Mouse (Mus musculus) liver, embryonic 12.5 days (tissue): ENCODE results near the gene Rapgef4. TPM values are rescaled to one million over a fixed set of nuclear protein-coding genes. Genes with fewer than 3 reads are reported as not detected.

Experiments
- ATAC-seq: fragments of 200-750 bp; cut with Nextera tagmentation; 2 replicates; pipeline ENCODE4 v1.8.0; 2017; ENCODE audit warnings: moderate number of reproducible peaks, mild to moderate bottlenecking, moderate library complexity
- H3K27ac ChIP-seq: fragments of 300-500 bp; sonication (generic); 2 replicates; pipeline ENCODE4 v1.5.1; 2016; ENCODE audit warnings: mild to moderate bottlenecking
- H3K27me3 ChIP-seq: fragments of 300-500 bp; sonication (generic); replicated peaks from 2 replicates; pipeline ENCODE4 v1.6.1; 2016; ENCODE audit warnings: mild to moderate bottlenecking, moderate library complexity
- H3K36me3 ChIP-seq: fragments of 300-500 bp; sonication (generic); 2 replicates; pipeline ENCODE4 v1.6.1; 2016; ENCODE audit warnings: mild to moderate bottlenecking, moderate library complexity
- H3K4me1 ChIP-seq: fragments of 300-500 bp; sonication (generic); 2 replicates; pipeline ENCODE4 v1.6.1; 2016
- H3K4me2 ChIP-seq: fragments of 300-500 bp; sonication (generic); 2 replicates; pipeline ENCODE4 v1.6.1; 2016; ENCODE audit warnings: mild to moderate bottlenecking, moderate library complexity
- H3K4me3 ChIP-seq: fragments of 300-500 bp; sonication (generic); 2 replicates; pipeline ENCODE4 v1.5.1; 2016; ENCODE audit warnings: mild to moderate bottlenecking, moderate library complexity
- H3K9ac ChIP-seq: fragments of 300-500 bp; sonication (generic); 2 replicates; pipeline ENCODE4 v1.6.1; 2016; ENCODE audit warnings: mild to moderate bottlenecking, moderate library complexity
- H3K9me3 ChIP-seq: fragments of 300-500 bp; sonication (generic); replicated peaks from 2 replicates; pipeline ENCODE4 v1.6.1; 2016; ENCODE audit warnings: mild to moderate bottlenecking, moderate library complexity
- WGBS: fragments of 180-500 bp; shearing (Covaris S2); methylation state at CpG from one replicate; pipeline ENCODE4 v1.1.7; 2016; ENCODE audit not compliant: insufficient replicate concordance; 5-methylcytosine and 5-hydroxymethylcytosine counted together
- polyA plus RNA-seq: library from polyadenylated mRNA; unstranded; fragments of >200 nt; fragmentation: Nextera tagmentation; extraction: Ambion mirVana; gene quantifications from 2 replicates; pipeline ENCODE4 v1.2.1, GENCODE M21; 2016

The Rapgef4 gene
- polyA plus RNA-seq, 1 experiment from 2014 or later, result 3.6 TPM

DNA sequence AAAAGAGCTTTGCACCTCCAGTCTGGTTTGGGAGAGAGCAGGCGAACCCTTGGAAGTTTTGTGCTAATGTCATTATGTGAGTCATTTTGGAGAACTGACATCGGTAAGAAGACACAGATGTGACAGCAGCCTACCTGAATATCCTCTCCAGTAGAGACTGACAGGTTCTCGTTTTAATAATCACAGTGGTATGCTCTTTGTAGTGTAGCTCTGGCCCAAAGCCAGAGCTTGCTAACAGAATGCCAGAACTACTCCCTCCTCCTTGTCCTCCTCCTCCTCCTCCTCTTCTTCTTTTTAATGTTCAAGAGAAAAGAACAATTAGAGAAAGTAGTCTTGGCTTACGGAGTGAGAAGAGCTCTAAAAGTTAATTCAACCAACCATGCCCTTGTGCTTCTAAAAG lies 272.8 kb downstream of the Rapgef4 start:
- H3K36me3 ChIP-seq, result no peaks in the 10 kb centered on the region
- no peaks in the 10 kb centered on the region for H3K9me3 ChIP-seq
- no peak for ATAC-seq
- no peak overlapping the region for H3K27ac ChIP-seq
- no peak overlapping the region for H3K4me2 ChIP-seq
- H3K9ac ChIP-seq, result no peak overlapping the region
- H3K4me1 ChIP-seq, result no peaks in the 10 kb centered on the region
- 66% methylated on average over 4 of the region's 4 CpGs for WGBS
- H3K27me3 ChIP-seq, result no peaks in the 10 kb centered on the region
- H3K4me3 ChIP-seq, result no peak overlapping the region

DNA sequence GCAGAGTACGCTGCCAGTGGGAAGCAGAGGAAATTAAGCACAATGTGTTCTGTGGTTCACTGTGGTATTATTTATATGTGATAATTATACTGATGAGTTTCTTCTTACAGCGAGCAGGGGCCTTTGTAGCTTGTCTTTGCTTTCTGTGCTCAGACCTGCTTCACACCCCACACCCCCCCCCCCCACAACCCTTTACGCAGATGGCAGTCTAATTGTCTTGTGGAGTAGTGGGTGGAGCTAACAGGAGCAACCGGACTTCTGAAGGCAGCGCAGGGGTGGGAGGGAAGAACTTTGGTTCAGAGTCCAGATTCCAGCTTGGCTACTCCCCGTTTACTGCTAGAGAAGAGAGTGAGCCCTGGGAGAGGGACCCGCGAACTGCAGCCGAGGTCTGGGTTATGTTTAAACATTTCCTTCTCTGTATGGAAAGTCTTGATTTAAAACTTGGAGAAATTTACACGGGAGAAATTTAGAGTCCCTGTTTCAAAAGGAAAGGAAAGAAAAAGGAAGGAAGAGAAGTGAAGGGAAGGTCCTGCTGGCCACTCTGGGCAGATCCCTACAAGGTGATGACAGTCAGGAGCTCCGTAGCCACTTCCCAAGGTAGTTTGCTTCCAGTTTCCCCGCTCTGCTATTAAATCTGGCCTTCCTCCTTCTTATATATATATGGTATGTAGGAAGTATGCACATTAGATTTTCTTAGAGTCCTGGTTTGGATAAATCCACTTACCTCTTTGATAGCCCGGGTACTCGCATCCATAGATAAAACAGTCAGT lies 274.0 kb downstream of the Rapgef4 start:
- H3K27ac ChIP-seq, result no peak overlapping the region
- H3K4me3 ChIP-seq, result no peak overlapping the region
- no peaks in the 10 kb centered on the region for H3K27me3 ChIP-seq
- no peaks in the 10 kb centered on the region for H3K36me3 ChIP-seq
- H3K9me3 ChIP-seq, result no peaks in the 10 kb centered on the region
- WGBS, result 46% methylated on average over 14 of the region's 14 CpGs
- H3K4me1 ChIP-seq, result no peaks in the 10 kb centered on the region
- H3K4me2 ChIP-seq, result peak overlapping the region; percentile 29
- H3K9ac ChIP-seq, result no peak overlapping the region
- ATAC-seq, result no peak

DNA sequence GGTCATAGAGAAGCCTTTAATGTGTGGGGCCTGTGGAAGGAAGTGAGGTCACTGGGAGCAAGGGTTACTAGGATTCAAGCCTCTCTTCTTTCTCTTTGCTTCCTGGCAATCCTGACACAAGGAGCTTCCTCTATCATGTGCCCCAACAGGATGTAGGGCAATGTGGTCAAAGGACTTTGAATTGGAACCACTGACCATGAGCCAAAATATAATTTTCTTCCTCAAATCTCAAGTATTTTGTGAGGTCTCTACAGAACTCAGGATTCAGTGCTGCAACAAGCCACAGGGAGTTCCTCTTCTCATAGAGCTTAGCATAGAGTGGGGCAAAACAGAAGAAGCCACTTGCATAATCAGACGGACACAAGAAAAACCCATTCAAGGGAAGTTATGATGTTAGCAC lies 279.7 kb downstream of the Rapgef4 start:
- no peak overlapping the region for H3K27ac ChIP-seq
- ATAC-seq, result no peak
- 51% methylated on average over 1 of the region's 1 CpGs for WGBS

DNA sequence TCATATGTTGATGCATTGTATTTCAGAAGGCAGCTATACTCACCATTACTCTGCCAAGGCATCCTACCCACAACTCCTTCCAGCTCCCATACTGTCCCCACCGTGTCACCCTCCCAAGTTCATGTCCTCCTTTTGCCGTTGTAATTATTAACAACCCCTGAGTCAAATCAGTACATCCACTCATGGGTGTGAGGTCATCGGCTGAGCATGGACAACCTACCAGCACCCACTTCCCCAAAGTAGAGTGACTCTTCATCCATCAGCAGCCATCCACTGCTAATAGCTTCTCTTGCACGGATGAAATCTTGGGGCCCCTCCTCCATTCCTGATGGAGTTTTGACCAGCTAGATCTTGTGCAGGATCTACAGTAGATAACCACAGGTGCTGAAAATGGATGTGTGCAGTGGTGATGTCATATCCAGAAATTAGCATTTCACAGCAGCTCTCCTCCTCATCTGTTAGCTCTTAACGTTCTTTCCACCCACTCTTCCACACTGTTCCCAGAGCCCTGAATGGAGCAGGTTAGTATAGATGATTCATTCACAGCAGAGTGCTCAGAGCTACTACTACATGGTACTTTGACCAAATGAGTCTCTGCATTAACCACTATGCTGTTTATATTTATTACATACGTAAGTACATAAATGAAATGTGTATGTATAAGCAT lies 281.9 kb downstream of the Rapgef4 start:
- H3K27ac ChIP-seq, result no peak overlapping the region
- WGBS, result 65% methylated on average over 6 of the region's 6 CpGs
- no peak overlapping the region for H3K4me2 ChIP-seq
- H3K4me1 ChIP-seq, result no peaks in the 10 kb centered on the region
- no peaks in the 10 kb centered on the region for H3K36me3 ChIP-seq
- no peak for ATAC-seq
- H3K9me3 ChIP-seq, result no peaks in the 10 kb centered on the region; the same call in 1 of the 2 replicates
- H3K9ac ChIP-seq, result no peak overlapping the region
- no peak overlapping the region for H3K4me3 ChIP-seq
- H3K27me3 ChIP-seq, result no peaks in the 10 kb centered on the region

More for the DNA sequence above, 279.7 kb downstream of the Rapgef4 start:
- Histone ChIP-seq H3K27me3 (no peaks in the 10 kb centered on the region), H3K4me1 (no peaks in the 10 kb centered on the region), H3K36me3 (no peaks in the 10 kb centered on the region), H3K9ac (no peak overlapping the region), H3K4me2 (no peak overlapping the region), H3K4me3 (no peak overlapping the region), H3K9me3 (no peaks in the 10 kb centered on the region)

DNA sequence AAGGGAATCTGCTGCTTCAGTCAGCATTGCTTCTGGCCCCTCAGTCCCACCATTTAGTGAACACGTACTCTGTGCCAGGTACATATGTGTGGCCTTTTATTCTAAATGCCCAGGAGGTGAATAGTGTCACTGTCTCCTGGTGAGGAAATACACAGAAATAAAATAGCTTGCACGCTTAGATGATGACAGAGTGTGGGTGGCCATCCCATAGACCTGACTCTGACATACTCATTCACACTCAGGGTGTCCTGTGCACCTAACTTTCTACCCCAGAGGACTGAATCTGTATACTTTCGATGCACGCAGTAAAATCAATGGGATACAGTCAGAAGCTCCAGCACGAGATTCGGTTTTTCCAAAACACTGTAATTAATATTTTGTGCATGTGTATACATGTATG lies 286.4 kb downstream of the Rapgef4 start:
- no peak overlapping the region for H3K9ac ChIP-seq
- H3K9me3 ChIP-seq, result no peaks in the 10 kb centered on the region; the same call in 1 of the 2 replicates
- no peaks in the 10 kb centered on the region for H3K4me1 ChIP-seq
- no peak overlapping the region for H3K27ac ChIP-seq
- WGBS, result 76% methylated on average over 6 of the region's 6 CpGs
- H3K4me3 ChIP-seq, result no peak overlapping the region
- H3K36me3 ChIP-seq, result no peaks in the 10 kb centered on the region
- no peak for ATAC-seq
- no peak overlapping the region for H3K4me2 ChIP-seq
- H3K27me3 ChIP-seq, result no peaks in the 10 kb centered on the region

DNA sequence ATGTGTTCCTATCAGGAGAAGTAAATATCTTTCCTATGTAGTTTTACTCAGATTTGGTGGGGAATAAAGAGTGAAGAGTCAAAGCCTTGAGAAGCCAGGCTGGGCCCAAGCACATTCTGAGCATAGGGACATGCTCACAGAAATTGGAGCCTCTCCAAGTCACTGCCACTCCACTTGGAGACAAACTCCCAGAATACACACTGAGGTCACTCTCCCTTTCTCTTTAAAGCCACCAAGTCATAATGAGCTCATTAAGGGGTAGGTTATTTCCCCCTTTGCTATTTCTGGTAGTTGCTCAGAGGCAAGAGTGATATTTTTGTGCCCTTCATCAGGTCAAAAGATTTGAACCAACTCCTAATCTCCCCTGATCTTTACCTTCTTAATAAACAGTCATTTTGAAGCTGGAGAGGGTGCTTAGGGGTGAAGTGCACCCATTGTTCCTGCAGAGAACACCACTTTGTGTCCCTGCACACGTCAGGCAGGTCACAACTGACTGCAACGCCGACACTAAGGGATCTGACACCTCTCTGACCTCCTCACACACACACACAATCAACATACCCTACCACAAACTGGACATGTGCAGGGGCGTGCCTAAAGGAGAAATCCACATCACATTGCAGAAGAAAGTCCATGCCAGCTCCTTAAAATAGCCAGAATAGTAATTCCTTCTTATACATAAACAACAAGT lies 288.8 kb downstream of the Rapgef4 start:
- H3K9me3 ChIP-seq, result no peaks in the 10 kb centered on the region; the same call in 1 of the 2 replicates
- no peak overlapping the region for H3K9ac ChIP-seq
- no peak overlapping the region for H3K4me2 ChIP-seq
- no peaks in the 10 kb centered on the region for H3K27me3 ChIP-seq
- ATAC-seq, result no peak
- H3K4me1 ChIP-seq, result no peaks in the 10 kb centered on the region
- no peak overlapping the region for H3K4me3 ChIP-seq
- WGBS, result 66% methylated on average over 4 of the region's 4 CpGs
- H3K27ac ChIP-seq, result no peak overlapping the region
- H3K36me3 ChIP-seq, result no peaks in the 10 kb centered on the region

DNA sequence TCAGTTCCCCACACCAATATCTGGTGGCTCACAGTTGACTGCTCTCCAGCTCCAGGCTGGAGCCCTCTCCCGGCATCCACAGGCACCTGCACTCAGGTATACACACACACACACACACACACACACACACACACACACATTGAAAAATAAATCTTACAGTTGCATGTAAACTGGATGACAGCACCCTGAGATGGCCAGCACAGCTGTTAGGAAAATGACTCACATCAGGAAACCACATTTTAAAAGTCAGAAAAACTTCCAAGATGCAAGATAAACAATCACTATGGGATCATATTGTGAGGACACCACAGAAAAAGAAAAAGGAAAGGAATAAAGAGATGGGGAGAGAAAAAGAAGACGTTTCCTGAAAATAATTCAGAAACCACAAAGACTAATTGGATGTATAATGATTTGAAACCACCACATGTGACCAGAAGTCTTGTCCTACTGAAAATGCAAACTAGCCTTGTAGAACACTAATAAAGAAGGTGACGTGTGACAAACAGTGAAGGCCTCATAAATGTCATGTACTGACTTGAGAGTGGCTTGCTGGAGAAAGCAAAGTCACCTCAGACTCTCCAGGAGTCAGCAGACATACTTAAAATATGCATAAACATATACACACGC lies 297.3 kb downstream of the Rapgef4 start:
- H3K27ac ChIP-seq, result no peak overlapping the region
- no peaks in the 10 kb centered on the region for H3K27me3 ChIP-seq
- no peak overlapping the region for H3K9ac ChIP-seq
- no peaks in the 10 kb centered on the region for H3K36me3 ChIP-seq
- WGBS, result 59% methylated on average over 4 of the region's 4 CpGs
- H3K9me3 ChIP-seq, result no peaks in the 10 kb centered on the region
- no peak overlapping the region for H3K4me3 ChIP-seq
- H3K4me1 ChIP-seq, result no peaks in the 10 kb centered on the region
- H3K4me2 ChIP-seq, result no peak overlapping the region
- ATAC-seq, result no peak

DNA sequence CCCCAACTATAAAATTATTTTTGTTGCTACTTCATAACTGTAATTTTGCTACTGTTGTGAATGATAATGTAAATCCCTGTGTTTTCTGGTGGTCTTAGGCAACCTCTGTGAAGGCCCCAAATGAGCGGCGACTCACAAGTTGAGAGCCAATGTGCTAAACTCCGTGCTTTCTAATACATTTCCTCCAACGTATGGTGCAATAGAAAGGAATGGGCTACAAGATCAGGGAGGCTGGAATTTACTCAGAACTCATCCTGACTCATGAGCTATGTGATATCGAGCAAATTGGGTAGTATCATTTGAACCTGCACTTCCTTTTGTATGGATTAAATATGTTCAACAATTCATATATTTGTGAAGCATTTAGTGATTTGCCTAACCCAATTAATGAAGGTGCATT lies 299.5 kb downstream of the Rapgef4 start:
- no peak overlapping the region for H3K27ac ChIP-seq
- H3K36me3 ChIP-seq, result no peaks in the 10 kb centered on the region
- peaks cover 5% of the 10 kb centered on the region; the same call in 1 of the 2 replicates for H3K4me1 ChIP-seq
- no peaks in the 10 kb centered on the region for H3K9me3 ChIP-seq
- no peak overlapping the region for H3K4me3 ChIP-seq
- no peak overlapping the region for H3K9ac ChIP-seq
- ATAC-seq, result no peak
- WGBS, result 76% methylated on average over 5 of the region's 5 CpGs
- H3K27me3 ChIP-seq, result no peaks in the 10 kb centered on the region; the same call in 1 of the 2 replicates
- H3K4me2 ChIP-seq, result no peak overlapping the region

DNA sequence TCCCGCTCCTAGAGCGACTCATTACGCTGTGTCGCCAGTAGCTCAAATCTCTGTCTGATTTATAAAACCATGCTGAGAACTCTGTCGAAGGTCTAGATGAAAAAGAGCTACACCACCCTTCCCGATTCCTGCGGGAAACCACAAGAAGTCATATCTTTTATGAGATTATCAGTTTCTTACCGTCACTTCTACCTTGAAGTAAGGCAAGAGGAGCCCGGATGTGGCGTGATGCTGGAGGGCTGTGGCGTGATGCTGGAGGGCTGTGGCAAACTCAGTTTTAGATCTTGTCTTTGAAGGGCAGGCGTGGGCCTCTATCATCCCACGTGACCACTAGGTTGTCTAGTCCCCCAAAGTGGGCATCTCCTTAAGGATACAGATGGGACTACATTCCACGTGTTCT lies 300.9 kb downstream of the Rapgef4 start:
- H3K4me3 ChIP-seq, result no peak overlapping the region

DNA sequence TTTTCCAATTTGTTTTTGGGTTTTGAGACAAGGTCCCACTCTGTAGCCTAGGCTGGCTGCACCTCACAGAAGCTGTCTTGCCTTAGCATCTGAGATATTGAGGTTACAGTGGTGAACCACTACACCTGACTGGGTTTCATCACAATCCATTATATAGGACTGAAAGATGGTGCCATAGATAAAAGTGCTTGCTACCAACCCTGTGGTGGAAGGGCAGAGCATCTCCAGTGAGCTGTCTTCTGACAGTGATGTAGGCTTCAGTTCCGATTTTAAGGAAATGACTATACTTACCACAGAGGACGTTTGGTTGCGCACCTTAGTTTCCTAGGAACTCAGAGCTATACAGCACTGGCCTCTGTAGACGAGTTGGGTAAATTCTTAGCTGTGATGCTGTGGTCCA lies 301.7 kb downstream of the Rapgef4 start:
- Histone ChIP-seq H3K9me3 (no peaks in the 10 kb centered on the region), H3K27me3 (no peaks in the 10 kb centered on the region; the same call in 1 of the 2 replicates), H3K27ac (no peak overlapping the region), H3K4me1 (peaks cover 15% of the 10 kb centered on the region), H3K9ac (no peak overlapping the region), H3K36me3 (no peaks in the 10 kb centered on the region), H3K4me3 (no peak overlapping the region), H3K4me2 (no peak overlapping the region)
- ATAC-seq, result no peak
- 68% methylated on average over 4 of the region's 4 CpGs for WGBS

More for the DNA sequence above, 300.9 kb downstream of the Rapgef4 start:
- no peak overlapping the region for H3K4me2 ChIP-seq
- peaks cover 8% of the 10 kb centered on the region for H3K4me1 ChIP-seq
- WGBS, result 58% methylated on average over 14 of the region's 14 CpGs
- H3K9me3 ChIP-seq, result no peaks in the 10 kb centered on the region
- no peaks in the 10 kb centered on the region for H3K36me3 ChIP-seq
- no peak overlapping the region for H3K27ac ChIP-seq
- no peaks in the 10 kb centered on the region; the same call in 1 of the 2 replicates for H3K27me3 ChIP-seq
- ATAC-seq, result no peak
- H3K9ac ChIP-seq, result no peak overlapping the region

DNA sequence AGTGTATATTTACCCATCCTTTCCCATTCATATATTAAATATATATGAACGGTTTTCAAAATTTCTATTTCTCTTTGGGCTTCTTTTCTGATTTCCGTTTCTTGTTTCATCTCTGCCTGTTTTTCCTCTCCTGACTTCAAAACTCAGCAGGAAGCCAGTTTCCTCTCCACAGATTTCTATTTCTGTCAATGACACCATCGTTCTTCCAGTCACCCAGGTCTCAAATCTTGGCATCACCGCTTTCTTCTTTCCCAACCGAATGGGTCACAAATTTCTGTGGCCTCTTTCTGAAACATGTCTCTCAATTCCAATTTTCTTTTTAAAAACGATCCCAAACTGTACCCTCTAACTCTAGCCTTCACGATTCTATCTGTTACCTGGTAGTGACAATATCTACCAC lies 303.6 kb downstream of the Rapgef4 start:
- Histone ChIP-seq H3K9me3 (no peaks in the 10 kb centered on the region), H3K4me3 (no peak overlapping the region), H3K36me3 (no peaks in the 10 kb centered on the region), H3K27ac (no peak overlapping the region), H3K4me1 (peaks cover 22% of the 10 kb centered on the region), H3K27me3 (no peaks in the 10 kb centered on the region; the same call in 1 of the 2 replicates), H3K4me2 (no peak overlapping the region), H3K9ac (no peak overlapping the region)
- WGBS, result 61% methylated on average over 7 of the region's 7 CpGs
- no peak for ATAC-seq
